Mouse (Mus musculus) kidney, postnatal 0 days (tissue): ENCODE measurements around the gene Fez2. TPM values are rescaled to one million over a fixed set of nuclear protein-coding genes. Genes with fewer than 3 reads are reported as not detected.

ENCODE experiments used
- ATAC-seq: fragments of 200-750 bp; cut with Nextera tagmentation; replicated peaks from 2 replicates; pipeline ENCODE4 v1.8.0; 2017; ENCODE audit warnings: low read depth, moderate number of reproducible peaks, moderate TSS enrichment, moderate library complexity; ENCODE audit not compliant: low FRiP score
- DNase-seq: peaks from one replicate; pipeline ENCODE4 v3.0.0-alpha.2; 2016; ENCODE audit warnings: low spot score
- H3K27ac ChIP-seq: fragments of 300-500 bp; sonication (generic); 2 replicates; pipeline ENCODE4 v1.5.1; 2014; ENCODE audit warnings: mild to moderate bottlenecking
- H3K27me3 ChIP-seq: fragments of 300-500 bp; sonication (generic); 2 replicates; pipeline ENCODE4 v1.6.1; 2014; ENCODE audit warnings: low read length, mixed read lengths; ENCODE audit not compliant: insufficient read depth
- H3K36me3 ChIP-seq: fragments of 300-500 bp; sonication (generic); 2 replicates; pipeline ENCODE4 v1.6.1; 2014; ENCODE audit warnings: low read length, mixed read lengths; ENCODE audit not compliant: insufficient read depth
- H3K4me1 ChIP-seq: fragments of 300-500 bp; sonication (generic); replicated peaks from 2 replicates; pipeline ENCODE4 v1.6.1; 2014; ENCODE audit warnings: antibody characterized with exemption, low read length, mixed read lengths; ENCODE audit not compliant: insufficient read depth
- H3K4me2 ChIP-seq: fragments of 300-500 bp; sonication (generic); 2 replicates; pipeline ENCODE4 v1.6.1; 2014; ENCODE audit warnings: mild to moderate bottlenecking, low read length, moderate library complexity, mixed read lengths
- H3K4me3 ChIP-seq: fragments of 300-500 bp; sonication (generic); replicated peaks from 2 replicates; pipeline ENCODE4 v1.5.1; 2014; ENCODE audit warnings: low read depth, low read length
- H3K9ac ChIP-seq: fragments of 300-500 bp; sonication (generic); 2 replicates; pipeline ENCODE4 v1.6.1; 2014; ENCODE audit warnings: low read depth, low read length
- H3K9me3 ChIP-seq: fragments of 300-500 bp; sonication (generic); replicated peaks from 2 replicates; pipeline ENCODE4 v1.6.1; 2016; ENCODE audit warnings: low read length, inconsistent platforms, mixed read lengths
- CTCF ChIP-seq: IDR thresholded peaks from 2 replicates; pipeline ENCODE4 v1.5.1; 2016; ENCODE audit warnings: antibody characterized with exemption, low read depth, mild to moderate bottlenecking, moderate library complexity
- WGBS: fragments of 180-500 bp; shearing (Covaris S2); extraction: QIAGEN DNeasy Blood & Tissue Kit; methylation state at CpG from one replicate; pipeline ENCODE4 v1.1.7; 2014; 5-methylcytosine and 5-hydroxymethylcytosine counted together
- polyA plus RNA-seq: library from polyadenylated mRNA; unstranded; fragments of >200 nt; fragmentation: Nextera tagmentation; extraction: Ambion mirVana; gene quantifications from 2 replicates; pipeline ENCODE4 v1.2.1, GENCODE M21; 2015

Fez2 gene
- polyA plus RNA-seq, 1 experiment from 2014 or later = 46.5 TPM

- 65% methylated on average over 9 of the region's 9 CpGs for WGBS
- DNase-seq = no peak
Observed at GRCm38 (mm10) chr17:78403804-78404203, 14.1 kb downstream of the Fez2 start.

GRCm38 (mm10) chr17:78403229-78403628 lies 14.7 kb downstream of the Fez2 start:
- H3K27me3 ChIP-seq = no peaks in the 10 kb centered on the region
- 68% methylated on average over 4 of the region's 4 CpGs for WGBS
- no peaks in the 10 kb centered on the region for H3K4me1 ChIP-seq
- no peak overlapping the region for H3K27ac ChIP-seq
- no peak for TF ChIP-seq CTCF
- H3K36me3 ChIP-seq = peaks cover 7% of the 10 kb centered on the region; the same call in 1 of the 2 replicates
- no peaks in the 10 kb centered on the region for H3K9me3 ChIP-seq
- H3K9ac ChIP-seq = no peak overlapping the region
- H3K4me3 ChIP-seq = no peak overlapping the region
- ATAC-seq (no peak), DNase-seq (no peak)
- no peak overlapping the region for H3K4me2 ChIP-seq

More at GRCm38 (mm10) chr17:78403804-78404203, 14.1 kb downstream of the Fez2 start:
- no peaks in the 10 kb centered on the region for H3K4me1 ChIP-seq
- no peak overlapping the region for H3K4me2 ChIP-seq
- no peak for ATAC-seq
- no peak overlapping the region for H3K27ac ChIP-seq
- no peaks in the 10 kb centered on the region for H3K9me3 ChIP-seq
- H3K4me3 ChIP-seq = no peak overlapping the region
- no peak overlapping the region for H3K9ac ChIP-seq
- H3K27me3 ChIP-seq = no peaks in the 10 kb centered on the region
- peaks cover 7% of the 10 kb centered on the region; the same call in 1 of the 2 replicates for H3K36me3 ChIP-seq
- TF ChIP-seq CTCF = no peak

GRCm38 (mm10) chr17:78402174-78402573 lies 15.8 kb downstream of the Fez2 start:
- TF ChIP-seq CTCF = no peak
- no peak overlapping the region for H3K4me2 ChIP-seq
- ATAC-seq (no peak), DNase-seq (peak; percentile 14)
- H3K4me3 ChIP-seq = no peak overlapping the region
- no peaks in the 10 kb centered on the region for H3K27me3 ChIP-seq
- no peaks in the 10 kb centered on the region for H3K4me1 ChIP-seq
- H3K9me3 ChIP-seq = no peaks in the 10 kb centered on the region
- peaks cover 7% of the 10 kb centered on the region; the same call in 1 of the 2 replicates for H3K36me3 ChIP-seq
- 63% methylated on average over 6 of the region's 6 CpGs for WGBS
- H3K27ac ChIP-seq = peak overlapping the region; percentile 42
- H3K9ac ChIP-seq = no peak overlapping the region

GRCm38 (mm10) chr17:78401713-78402112 lies 16.2 kb downstream of the Fez2 start:
- Histone ChIP-seq H3K4me2 (no peak overlapping the region), H3K36me3 (peaks cover 7% of the 10 kb centered on the region; the same call in 1 of the 2 replicates), H3K9me3 (no peaks in the 10 kb centered on the region), H3K27me3 (no peaks in the 10 kb centered on the region), H3K9ac (no peak overlapping the region), H3K4me3 (no peak overlapping the region), H3K27ac (peak overlapping the region; percentile 26; the same call in 1 of the 2 replicates), H3K4me1 (no peaks in the 10 kb centered on the region)
- 68% methylated on average over 4 of the region's 4 CpGs for WGBS
- no peak for TF ChIP-seq CTCF
- DNase-seq (no peak), ATAC-seq (peak; percentile 33; the same call in 1 of the 2 replicates)

- peak overlapping the region; percentile 54 for H3K27ac ChIP-seq
- 71% methylated on average over 6 of the region's 6 CpGs for WGBS
- H3K36me3 ChIP-seq = peaks cover 7% of the 10 kb centered on the region; the same call in 1 of the 2 replicates
- DNase-seq (no peak), ATAC-seq (peak; percentile 82)
- TF ChIP-seq CTCF = no peak
- no peaks in the 10 kb centered on the region for H3K27me3 ChIP-seq
- no peaks in the 10 kb centered on the region for H3K4me1 ChIP-seq
- H3K4me2 ChIP-seq = no peak overlapping the region
- H3K9ac ChIP-seq = no peak overlapping the region
- no peaks in the 10 kb centered on the region for H3K9me3 ChIP-seq
- no peak overlapping the region for H3K4me3 ChIP-seq
Observed at GRCm38 (mm10) chr17:78401311-78401710, 16.6 kb downstream of the Fez2 start.

DNA sequence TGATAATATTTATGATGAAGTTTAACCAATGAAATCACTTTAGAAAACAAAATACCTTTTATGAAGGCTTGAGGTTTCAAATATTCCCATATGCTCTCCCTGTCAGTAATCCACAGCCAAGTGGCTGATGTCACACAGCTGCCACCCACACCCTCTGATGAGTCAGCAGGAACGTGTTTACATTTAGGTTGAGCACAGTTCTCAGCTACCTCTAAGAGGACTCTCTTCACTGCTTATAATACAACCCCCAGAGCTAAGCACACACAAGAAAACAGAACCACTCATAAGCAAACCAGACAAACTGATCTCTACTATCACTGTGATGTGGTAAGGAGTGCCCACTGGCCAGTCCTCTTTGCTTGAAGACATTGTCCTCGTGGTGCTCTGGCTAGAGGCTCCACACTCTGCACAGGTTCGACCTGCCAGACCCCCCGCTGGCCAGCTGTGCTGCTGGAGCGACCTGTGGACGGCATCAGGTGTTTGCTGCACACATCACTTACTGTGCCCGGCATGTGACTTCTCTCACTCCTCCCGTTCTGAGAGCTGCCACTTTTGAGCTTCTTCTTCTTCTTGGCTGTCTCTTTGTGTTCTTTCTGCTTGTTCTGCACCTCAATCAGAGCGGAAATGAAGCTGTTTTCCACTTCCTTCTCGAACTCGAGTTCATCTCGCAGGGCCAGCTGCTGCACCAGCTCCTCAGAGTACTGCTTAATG lies 17.7 kb downstream of the Fez2 start:
- 67% methylated on average over 12 of the region's 12 CpGs for WGBS
- peak overlapping the region; percentile 54 for H3K27ac ChIP-seq
- H3K9ac ChIP-seq = no peak overlapping the region
- H3K4me1 ChIP-seq = no peaks in the 10 kb centered on the region
- peak; percentile 63; the same call in 1 of the 2 replicates for ATAC-seq
- H3K4me3 ChIP-seq = no peak overlapping the region
- H3K4me2 ChIP-seq = no peak overlapping the region
- no peaks in the 10 kb centered on the region for H3K27me3 ChIP-seq
- H3K9me3 ChIP-seq = no peaks in the 10 kb centered on the region
- no peak for TF ChIP-seq CTCF
- no peak for DNase-seq
- H3K36me3 ChIP-seq = peaks cover 7% of the 10 kb centered on the region; the same call in 1 of the 2 replicates
